Mouse (Mus musculus): ENCODE results near the gene Mtus2.

GRCm38 (mm10) chr5:147910807-147911509 lies 46.2 kb upstream of the Mtus2 start:
- TF ChIP-seq POLR2A (IDR thresholded peaks at IDR 0.05; ENCODE audit: borderline replicate concordance, insufficient read depth, low read length) (no peak), CTCF (IDR thresholded peaks at IDR 0.05; ENCODE audit: borderline replicate concordance, insufficient read depth, low read depth, low read length) (no peak)
